In the genomic region with DNA sequence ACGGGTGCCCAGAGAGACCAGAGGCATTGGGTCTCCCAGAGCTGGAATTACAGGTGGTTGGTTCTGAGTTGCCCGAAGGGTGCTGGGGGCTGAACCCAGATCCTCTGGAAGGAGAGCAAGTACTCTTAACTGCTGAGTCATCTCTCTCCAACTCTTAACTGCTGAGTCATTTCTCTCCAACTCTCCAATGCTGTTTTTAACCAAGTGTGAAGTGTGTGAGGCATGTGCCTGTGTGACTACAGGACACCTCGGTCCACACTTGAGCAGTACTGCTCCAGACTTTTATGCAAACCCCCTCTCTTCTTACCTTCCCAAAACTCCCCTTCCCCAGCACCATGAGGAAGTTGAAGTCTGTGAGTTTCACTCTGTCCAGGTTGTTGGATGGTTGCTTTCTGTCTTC, we compare ENCODE assay signal across 19 mouse cellular contexts.
A peak's percentile ranks its signal among the peaks of the same experiment; 100 is the strongest.
DNase-seq lines count a peak whose midpoint lies in the region; ATAC-seq lines count a peak whose summit lies in the region.
"Had no signal": no experiment of that assay in that cellular context is flagged by ENCODE, and none has a peak within 500 bp of the region (broad histone marks: within the 10 kb centered on the region; RNA-seq: fewer than 3 reads in every experiment).

No protein-coding gene starts in this region.

- no peak overlapping the region for H3K4me3 ChIP-seq in heart, embryonic 13.5 days
- H3K4me3 ChIP-seq in liver, embryonic 12.5 days, result no peak overlapping the region
- H3K4me3 ChIP-seq: embryonic facial prominence, embryonic 15.5 days; gastrocnemius, adult 2 months; hindbrain, embryonic 12.5 days; neural tube, embryonic 13.5 days had no signal

- peak overlapping the region; percentile 58 for H3K27ac ChIP-seq in heart, embryonic 13.5 days (replicated peaks)
- peak overlapping the region; percentile 80 for H3K27ac ChIP-seq in liver, embryonic 12.5 days
- H3K27ac ChIP-seq: embryonic facial prominence, embryonic 15.5 days; gastrocnemius, adult 2 months; hindbrain, embryonic 12.5 days; neural tube, embryonic 13.5 days; stomach, postnatal 0 days had no signal

- H3K27me3 ChIP-seq in heart, embryonic 13.5 days (replicated peaks), result no peaks in the 10 kb centered on the region
- H3K27me3 ChIP-seq in liver, embryonic 12.5 days (replicated peaks), result no peaks in the 10 kb centered on the region
- H3K27me3 ChIP-seq: embryonic facial prominence, embryonic 15.5 days; hindbrain, embryonic 12.5 days; neural tube, embryonic 13.5 days had no signal

- WGBS in heart, embryonic 13.5 days, result 76% methylated on average over 3 of the region's 3 CpGs
- WGBS in liver, embryonic 12.5 days (ENCODE audit: insufficient replicate concordance), result 64% methylated on average over 3 of the region's 3 CpGs

- DNase-seq in heart, adult 8-10 months (ENCODE audit: low spot score), result no peak
- peak; percentile 79 for DNase-seq in ZHBTc4 (ENCODE audit: low read depth, low spot score)
- DNase-seq in T-cell, adult 2 months (ENCODE audit: low spot score), result no peak
- DNase-seq in left cerebral cortex, adult 11 months (ENCODE audit: low spot score), result no peak
- DNase-seq: adrenal gland, adult 2 months; cerebellum, postnatal 25 days; gastrocnemius, adult 2 months; kidney, postnatal 14 days; lung, embryonic 14.5 days; spleen, adult 18-20 months had no signal

- H3K4me2 ChIP-seq in heart, embryonic 13.5 days, result no peak overlapping the region
- H3K4me2 ChIP-seq in liver, embryonic 12.5 days, result no peak overlapping the region
- H3K4me2 ChIP-seq: embryonic facial prominence, embryonic 15.5 days; hindbrain, embryonic 12.5 days; lung, embryonic 14.5 days; neural tube, embryonic 13.5 days had no signal

- ATAC-seq in heart, embryonic 13.5 days (ENCODE audit: extremely low read depth, insufficient number of reproducible peaks, low FRiP score, low TSS enrichment), result peak; percentile 78; the same call in 1 of the 2 replicates
- ATAC-seq in liver, embryonic 12.5 days, result peak; percentile 85
- no peak for ATAC-seq in megakaryocyte, adult 5-6 weeks (ENCODE audit: poor library complexity, severe bottlenecking)
- ATAC-seq: forebrain, embryonic 14.5 days; intestine, postnatal 0 days had no signal

- peaks cover 11% of the 10 kb centered on the region for H3K4me1 ChIP-seq in heart, embryonic 13.5 days
- peaks cover 17% of the 10 kb centered on the region for H3K4me1 ChIP-seq in liver, embryonic 12.5 days

- H3K9ac ChIP-seq in heart, embryonic 13.5 days, result no peak overlapping the region
- H3K9ac ChIP-seq in liver, embryonic 12.5 days, result 0 out of 2 replicates have a peak overlapping the region, but pooled peaks have one; percentile 2
- H3K9ac ChIP-seq: embryonic facial prominence, embryonic 15.5 days; hindbrain, embryonic 12.5 days; lung, embryonic 14.5 days; neural tube, embryonic 13.5 days had no signal

- H3K36me3 ChIP-seq in heart, embryonic 13.5 days, result peaks cover 33% of the 10 kb centered on the region
- no peaks in the 10 kb centered on the region for H3K36me3 ChIP-seq in liver, embryonic 12.5 days
- H3K36me3 ChIP-seq: embryonic facial prominence, embryonic 15.5 days; hindbrain, embryonic 12.5 days; neural tube, embryonic 13.5 days had no signal

- H3K9me3 ChIP-seq in heart, embryonic 13.5 days, result no peaks in the 10 kb centered on the region
- H3K9me3 ChIP-seq in liver, embryonic 12.5 days (replicated peaks), result no peaks in the 10 kb centered on the region
- H3K9me3 ChIP-seq: embryonic facial prominence, embryonic 15.5 days; hindbrain, embryonic 12.5 days; neural tube, embryonic 13.5 days had no signal
